Mouse (Mus musculus) thymus, adult 2 months (tissue): Measurements from ENCODE around the gene Nif3l1. TPM values are rescaled to one million over a fixed set of nuclear protein-coding genes. Genes with fewer than 3 reads are reported as not detected.

ENCODE experiments used
- DNase-seq: peaks from one replicate; pipeline ENCODE4 v3.0.0; 2021
- H3K27ac ChIP-seq: fragments of 200-500 bp; 2 replicates; pipeline ENCODE4 v1.5.1; 2012; ENCODE audit warnings: low read length, control low read depth; ENCODE audit not compliant: control insufficient read depth, insufficient read depth
- H3K27me3 ChIP-seq: fragments of 200-500 bp; 2 replicates; pipeline ENCODE4 v1.6.1; 2012; ENCODE audit warnings: mild to moderate bottlenecking, low read length, moderate library complexity, mixed read lengths; ENCODE audit not compliant: control insufficient read depth, insufficient read depth
- H3K36me3 ChIP-seq: fragments of 200-500 bp; 2 replicates; pipeline ENCODE4 v1.6.1; 2012; ENCODE audit warnings: mild to moderate bottlenecking, low read length, moderate library complexity; ENCODE audit not compliant: control insufficient read depth, insufficient read depth
- H3K4me1 ChIP-seq: fragments of 200-500 bp; replicated peaks from 2 replicates; pipeline ENCODE4 v1.6.1; 2012; ENCODE audit warnings: low read length; ENCODE audit not compliant: control insufficient read depth, insufficient read depth
- H3K4me3 ChIP-seq: fragments of 200-500 bp; 2 replicates; pipeline ENCODE4 v1.5.1; 2012; ENCODE audit warnings: mild to moderate bottlenecking, low read length, control low read depth, moderate library complexity; ENCODE audit not compliant: control insufficient read depth, insufficient read depth
- CTCF ChIP-seq: fragments of 200-500 bp; IDR thresholded peaks from 2 replicates; pipeline ENCODE4 v1.5.1; 2012; ENCODE audit warnings: mild to moderate bottlenecking, control low read depth, low read length, moderate library complexity, borderline replicate concordance; ENCODE audit not compliant: control insufficient read depth, poor library complexity, insufficient read depth; ENCODE audit errors: extremely low read depth
- POLR2A ChIP-seq: fragments of 200-500 bp; IDR thresholded peaks from 2 replicates; pipeline ENCODE4 v1.6.1; 2012; ENCODE audit warnings: mild to moderate bottlenecking, low read length, control low read depth, moderate library complexity; ENCODE audit not compliant: control insufficient read depth, poor library complexity, insufficient read depth; ENCODE audit errors: extremely low read depth
- WGBS: fragments of 180-500 bp; shearing (Covaris S2); methylation state at CpG from one replicate; pipeline ENCODE4 v1.1.7; 2018; 5-methylcytosine and 5-hydroxymethylcytosine counted together
- polyA plus RNA-seq: library from polyadenylated mRNA; depleted of rRNA; stranded (reverse); fragments of >200 nt; gene quantifications from 2 replicates; pipeline ENCODE4 v1.2.3, GENCODE M21; 2012; rRNA removed

Gene Nif3l1
- polyA plus RNA-seq: 18.6 and 19.0 TPM in 2 replicates

- WGBS: under 1% methylated on average over 33 of the region's 33 CpGs
- peak; percentile 74 for DNase-seq
- peaks cover 1% of the 10 kb centered on the region; the same call in 1 of the 2 replicates for H3K36me3 ChIP-seq
- H3K4me1 ChIP-seq: peaks cover 3% of the 10 kb centered on the region
- H3K27ac ChIP-seq: peak within 1 kb of the TSS; percentile 87
- H3K4me3 ChIP-seq: peak within 1 kb of the TSS; percentile 88
- TF ChIP-seq POLR2A (peak; percentile 37; the same call in 1 of the 2 replicates), CTCF (peak; percentile 12; the same call in 1 of the 2 replicates)
- H3K27me3 ChIP-seq: no peaks in the 10 kb centered on the region
Observed at GRCm38 (mm10) chr1:58445143-58445722, at the start of gene Nif3l1, which contains the start of gene Ppil3. Gene Nif3l1 (plus strand): TSS chr1:58445151. Gene Ppil3 (minus strand): TSS chr1:58445486.

GRCm38 (mm10) chr1:58395341-58395740 is 49.6 kb upstream of the Nif3l1 start:
- H3K27ac ChIP-seq: no peak overlapping the region
- H3K36me3 ChIP-seq: peaks cover 54% of the 10 kb centered on the region
- DNase-seq: no peak
- peaks cover 3% of the 10 kb centered on the region for H3K4me1 ChIP-seq
- TF ChIP-seq POLR2A (no peak), CTCF (no peak)
- H3K27me3 ChIP-seq: no peaks in the 10 kb centered on the region
- WGBS: 96% methylated on average over 3 of the region's 3 CpGs
- H3K4me3 ChIP-seq: no peak overlapping the region

- WGBS: 100% methylated on average over 1 of the region's 1 CpGs
- TF ChIP-seq CTCF (no peak), POLR2A (no peak)
- H3K27ac ChIP-seq: no peak overlapping the region
- peaks cover 62% of the 10 kb centered on the region for H3K36me3 ChIP-seq
- no peak overlapping the region for H3K4me3 ChIP-seq
- DNase-seq: no peak
- peaks cover 3% of the 10 kb centered on the region for H3K4me1 ChIP-seq
- H3K27me3 ChIP-seq: no peaks in the 10 kb centered on the region
Observed at GRCm38 (mm10) chr1:58396179-58396578, 48.8 kb upstream of the Nif3l1 start.

GRCm38 (mm10) chr1:58397731-58398130 is 47.2 kb upstream of the Nif3l1 start:
- WGBS: 98% methylated on average over 6 of the region's 6 CpGs
- TF ChIP-seq CTCF: no peak
- no peak for TF ChIP-seq POLR2A
- Histone ChIP-seq H3K36me3 (peaks cover 78% of the 10 kb centered on the region), H3K4me1 (no peaks in the 10 kb centered on the region), H3K4me3 (no peak overlapping the region), H3K27ac (no peak overlapping the region), H3K27me3 (no peaks in the 10 kb centered on the region)
- no peak for DNase-seq

DNA sequence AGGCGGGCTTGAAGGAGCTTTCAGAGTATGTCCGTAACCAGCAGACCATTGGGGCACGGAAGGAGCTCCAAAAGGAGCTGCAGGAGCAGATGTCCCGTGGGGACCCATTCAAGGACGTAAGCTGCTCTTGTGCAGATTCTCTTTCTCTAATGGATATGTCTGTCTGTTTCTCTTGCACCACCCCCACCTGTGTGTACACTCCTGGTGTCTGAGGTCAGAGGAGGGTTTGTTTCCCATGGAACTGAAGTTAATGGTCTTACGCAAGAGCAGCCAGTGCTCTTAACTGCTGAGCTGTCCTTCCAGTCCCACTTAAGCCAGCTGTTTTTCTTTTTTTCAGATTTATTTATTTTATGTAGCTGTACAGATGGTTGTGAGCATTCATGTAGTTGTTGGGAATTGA is 43.6 kb upstream of the Nif3l1 start:
- TF ChIP-seq POLR2A (no peak), CTCF (no peak)
- Histone ChIP-seq H3K36me3 (peaks cover 87% of the 10 kb centered on the region), H3K4me3 (no peak overlapping the region), H3K27ac (no peak overlapping the region), H3K4me1 (no peaks in the 10 kb centered on the region), H3K27me3 (no peaks in the 10 kb centered on the region)
- WGBS: 95% methylated on average over 6 of the region's 6 CpGs
- no peak for DNase-seq

DNA sequence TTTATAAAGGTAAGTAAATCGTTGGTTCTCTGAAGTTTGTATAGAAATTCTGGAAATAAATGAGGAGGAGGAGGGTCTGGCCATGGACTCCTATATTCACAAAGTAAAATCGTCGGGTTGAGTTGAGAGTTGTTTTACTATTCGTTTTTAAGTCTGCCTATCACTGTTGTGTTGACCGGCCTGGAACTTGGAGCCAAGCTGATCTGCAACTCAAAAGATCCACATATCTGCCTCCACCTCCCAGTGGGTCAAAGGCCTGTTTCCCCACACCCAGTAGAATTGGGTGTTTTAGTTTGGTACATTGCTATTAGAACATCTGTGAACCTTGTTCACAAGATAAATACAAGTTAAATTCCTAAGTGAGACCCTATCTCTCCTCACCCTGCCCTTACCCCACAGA is 41.2 kb upstream of the Nif3l1 start:
- TF ChIP-seq POLR2A: no peak
- no peak for TF ChIP-seq CTCF
- no peak for DNase-seq
- peaks cover 70% of the 10 kb centered on the region for H3K36me3 ChIP-seq
- no peak overlapping the region for H3K27ac ChIP-seq
- no peaks in the 10 kb centered on the region for H3K27me3 ChIP-seq
- H3K4me1 ChIP-seq: no peaks in the 10 kb centered on the region
- H3K4me3 ChIP-seq: no peak overlapping the region
- 98% methylated on average over 5 of the region's 5 CpGs for WGBS

DNA sequence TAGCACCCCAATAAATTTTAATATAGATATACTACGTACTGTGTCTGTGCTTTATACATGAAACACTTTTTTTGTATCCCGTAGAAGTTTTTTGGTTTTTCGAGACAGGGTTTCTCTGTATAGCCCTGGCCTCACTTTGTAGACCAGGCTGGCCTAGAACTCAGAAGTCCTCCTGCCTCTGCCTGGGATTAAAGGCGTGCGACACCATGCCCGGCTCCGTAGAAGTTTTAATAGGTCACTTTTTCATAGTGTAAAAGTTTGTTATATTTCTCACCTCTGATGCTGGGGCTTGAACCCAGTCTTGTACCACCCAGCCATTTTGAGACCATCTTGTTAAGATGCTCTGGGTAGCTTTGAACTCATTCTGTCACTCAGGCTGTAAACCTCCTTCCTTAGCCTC is 37.6 kb upstream of the Nif3l1 start:
- H3K36me3 ChIP-seq: peaks cover 61% of the 10 kb centered on the region
- TF ChIP-seq POLR2A: no peak
- TF ChIP-seq CTCF: no peak
- no peaks in the 10 kb centered on the region for H3K27me3 ChIP-seq
- no peak for DNase-seq
- 99% methylated on average over 7 of the region's 7 CpGs for WGBS
- no peaks in the 10 kb centered on the region for H3K4me1 ChIP-seq
- H3K27ac ChIP-seq: no peak overlapping the region
- no peak overlapping the region for H3K4me3 ChIP-seq
